ENCODE assay signal across 8 mouse cellular contexts in genomic region chr9:102726811-102727210, GRCm38 (mm10). TPM values are rescaled to one million over a fixed set of nuclear protein-coding genes. Genes with fewer than 3 reads are reported as not detected.
DNase-seq lines count a peak whose midpoint lies in the region; ATAC-seq and TF ChIP-seq lines count a peak whose summit lies in the region.

No protein-coding gene starts in this region.

- no peak for TF ChIP-seq POLR2A in cortical plate, adult 2 months (IDR thresholded peaks at IDR 0.05; ENCODE audit: extremely low read depth, insufficient read depth, low read length)

- WGBS in intestine, postnatal 0 days: 60% methylated on average over 3 of the region's 3 CpGs
- 65% methylated on average over 3 of the region's 3 CpGs for WGBS in midbrain, embryonic 14.5 days

- ATAC-seq in intestine, postnatal 0 days: no peak
- ATAC-seq in midbrain, embryonic 14.5 days (ENCODE audit: low FRiP score, low TSS enrichment): no peak
- no peak for ATAC-seq in CD4-positive, CD25-positive, alpha-beta regulatory T cell, adult 4 months

- peaks cover 4% of the 10 kb centered on the region; the same call in 1 of the 2 replicates for H3K4me1 ChIP-seq in cortical plate, adult 2 months (ENCODE audit: control insufficient read depth, insufficient read depth, low read length)
- peaks cover 11% of the 10 kb centered on the region for H3K4me1 ChIP-seq in intestine, postnatal 0 days (replicated peaks; ENCODE audit: control insufficient read depth, insufficient read depth, low read length)
- H3K4me1 ChIP-seq in midbrain, embryonic 14.5 days (ENCODE audit: control insufficient read depth, insufficient read depth, low read length): peaks cover 47% of the 10 kb centered on the region

- peak overlapping the region; percentile 32; the same call in 1 of the 2 replicates for H3K27ac ChIP-seq in cortical plate, adult 2 months (ENCODE audit: insufficient read depth, low read length)
- H3K27ac ChIP-seq in intestine, postnatal 0 days (ENCODE audit: low read depth, low read length): peak overlapping the region; percentile 47
- peak overlapping the region; percentile 78 for H3K27ac ChIP-seq in midbrain, embryonic 14.5 days (replicated peaks; ENCODE audit: low read depth, low read length)

- peak overlapping the region; percentile 54; the same call in 1 of the 2 replicates for H3K4me2 ChIP-seq in intestine, postnatal 0 days (replicated peaks; ENCODE audit: low read depth)
- H3K4me2 ChIP-seq in midbrain, embryonic 14.5 days (ENCODE audit: low read length): peak overlapping the region; percentile 42

- DNase-seq in heart, adult 11 months: peak; percentile 94
- DNase-seq in heart, postnatal 4 days: no peak
- no peak for DNase-seq in midbrain, embryonic 14.5 days
- no peak for DNase-seq in B cell, adult 2 months
- DNase-seq in embryo, embryonic 10.5 days (ENCODE audit: low spot score): no peak

- H3K27me3 ChIP-seq in intestine, postnatal 0 days (replicated peaks; ENCODE audit: control insufficient read depth, insufficient read depth, low read length): no peaks in the 10 kb centered on the region
- no peaks in the 10 kb centered on the region for H3K27me3 ChIP-seq in midbrain, embryonic 14.5 days (ENCODE audit: control insufficient read depth, insufficient read depth, low read length)

- no peak overlapping the region for H3K9ac ChIP-seq in intestine, postnatal 0 days (ENCODE audit: low read depth, low read length)
- H3K9ac ChIP-seq in midbrain, embryonic 14.5 days (replicated peaks; ENCODE audit: low read length): no peak overlapping the region; the same call in 1 of the 2 replicates

- peaks cover 84% of the 10 kb centered on the region for H3K36me3 ChIP-seq in intestine, postnatal 0 days (ENCODE audit: control insufficient read depth, insufficient read depth)
- peaks cover 100% of the 10 kb centered on the region for H3K36me3 ChIP-seq in midbrain, embryonic 14.5 days (ENCODE audit: control insufficient read depth, insufficient read depth, low read length)

- no peaks in the 10 kb centered on the region for H3K9me3 ChIP-seq in intestine, postnatal 0 days (ENCODE audit: control insufficient read depth)
- no peaks in the 10 kb centered on the region for H3K9me3 ChIP-seq in midbrain, embryonic 14.5 days (ENCODE audit: control insufficient read depth, low read length)

- no peak for TF ChIP-seq CTCF in cortical plate, adult 2 months (IDR thresholded peaks at IDR 0.05; ENCODE audit: extremely low read depth, insufficient read depth, low read length)
- no peak for TF ChIP-seq CTCF in intestine, postnatal 0 days (IDR thresholded peaks at IDR 0.05; ENCODE audit: low read depth)

- H3K4me3 ChIP-seq in cortical plate, adult 2 months (ENCODE audit: insufficient read depth, low read length): no peak overlapping the region
- no peak overlapping the region for H3K4me3 ChIP-seq in intestine, postnatal 0 days (ENCODE audit: low read depth, low read length)
- H3K4me3 ChIP-seq in midbrain, embryonic 14.5 days (replicated peaks; ENCODE audit: low read depth, low read length): peak overlapping the region; percentile 10; the same call in 1 of the 2 replicates

RNA-seq across cellular contexts. Expression of gene Amotl2, which starts 10.3 kb away (rescaled TPM):
- total RNA-seq in heart, postnatal 4 days (2021): 10 to 100 TPM; 90.0 to 91.6 TPM
- 13.3 and 16.1 TPM in 2 replicates for polyA plus RNA-seq in cortical plate, adult 2 months (2012; rRNA removed)
- 12.4 and 13.4 TPM in 2 replicates for polyA plus RNA-seq in intestine, postnatal 0 days (2015; fragmentation: Nextera tagmentation; extraction: Ambion mirVana)
- polyA plus RNA-seq in midbrain, embryonic 14.5 days (2014; fragmentation: Nextera tagmentation; extraction: Ambion mirVana): 61.0 and 77.7 TPM in 2 replicates
- polyA plus RNA-seq in CD4-positive, CD25-positive, alpha-beta regulatory T cell, adult 4 months (2017; shearing (Covaris generic)): not detected

Comparison
In these comparisons a context has a peak if more than half of its experiments do, and no peak if none do; other contexts are left out.
1. RNA of gene Amotl2, which starts 10.3 kb away (polyA plus RNA-seq): 61.0 to 77.7 TPM in midbrain, embryonic 14.5 days, 13.3 to 16.1 TPM in cortical plate, adult 2 months and 12.4 to 13.4 TPM in intestine, postnatal 0 days; not detected in CD4-positive, CD25-positive, alpha-beta regulatory T cell, adult 4 months; every median in the first group is over 10 times any median in the second.
2. Peak in every context shown above with its lines, with median percentiles within 50 percentile points of each other: H3K27ac ChIP-seq.